Mouse (Mus musculus): ENCODE data around the gene Zfp784.

Gene Zfp784

GRCm38 (mm10) chr7:5057804-5058203 lies 19.6 kb upstream of the Zfp784 start:
- no peak for DNase-seq (ENCODE audit: low spot score)

GRCm38 (mm10) chr7:5057381-5057780 lies 19.1 kb upstream of the Zfp784 start:
- DNase-seq (ENCODE audit: low spot score) = no peak

GRCm38 (mm10) chr7:5056651-5057263 lies 18.5 kb upstream of the Zfp784 start:
- DNase-seq (ENCODE audit: low spot score) = no peak

GRCm38 (mm10) chr7:5053456-5054179 lies 15.4 kb upstream of the Zfp784 start:
- no peak for DNase-seq (ENCODE audit: low spot score)

GRCm38 (mm10) chr7:5052931-5053343 lies 14.7 kb upstream of the Zfp784 start:
- DNase-seq (ENCODE audit: low spot score) = no peak

- no peak for DNase-seq (ENCODE audit: low spot score)
Measured at GRCm38 (mm10) chr7:5052438-5052837, 14.2 kb upstream of the Zfp784 start.

GRCm38 (mm10) chr7:5051193-5052192 lies 13.2 kb upstream of the Zfp784 start, which contains the start of gene Zfp580:
TSS of gene Zfp580 (plus strand) at chr7:5051538.
- no peak for DNase-seq (ENCODE audit: low spot score)

- DNase-seq (ENCODE audit: low spot score) = no peak
Measured at GRCm38 (mm10) chr7:5047313-5047712, 9.1 kb upstream of the Zfp784 start.

- DNase-seq (ENCODE audit: low spot score) = no peak
Measured at GRCm38 (mm10) chr7:5046112-5046511, 7.9 kb upstream of the Zfp784 start.

- DNase-seq (ENCODE audit: low spot score) = no peak
Measured at GRCm38 (mm10) chr7:5044981-5045380, 6.7 kb upstream of the Zfp784 start.

GRCm38 (mm10) chr7:5038940-5039339 lies 694 bp upstream of the Zfp784 start:
- DNase-seq (ENCODE audit: low spot score) = no peak

GRCm38 (mm10) chr7:5037467-5037866 lies 779 bp downstream of the Zfp784 start:
- DNase-seq (ENCODE audit: low spot score) = no peak

- DNase-seq (ENCODE audit: low spot score) = no peak
Measured at GRCm38 (mm10) chr7:5037026-5037425, 1.2 kb downstream of the Zfp784 start.

- no peak for DNase-seq (ENCODE audit: low spot score)
Measured at GRCm38 (mm10) chr7:5036136-5036535, 2.1 kb downstream of the Zfp784 start.

GRCm38 (mm10) chr7:5035628-5036027 lies 2.6 kb downstream of the Zfp784 start:
- no peak for DNase-seq (ENCODE audit: low spot score)

GRCm38 (mm10) chr7:5033818-5034217 lies 4.4 kb downstream of the Zfp784 start, which contains the start of gene 4632433K11Rik:
TSS of gene 4632433K11Rik (plus strand) at chr7:5034118.
- DNase-seq (ENCODE audit: low spot score) = no peak

GRCm38 (mm10) chr7:5031496-5031895 lies 6.8 kb downstream of the Zfp784 start:
- DNase-seq (ENCODE audit: low spot score) = no peak

- no peak for DNase-seq (ENCODE audit: low spot score)
Measured at GRCm38 (mm10) chr7:5030554-5031275, 7.5 kb downstream of the Zfp784 start.

- DNase-seq (ENCODE audit: low spot score) = no peak
Measured at GRCm38 (mm10) chr7:5029946-5030345, 8.3 kb downstream of the Zfp784 start.

- no peak for DNase-seq (ENCODE audit: low spot score)
Measured at GRCm38 (mm10) chr7:5029543-5029942, 8.7 kb downstream of the Zfp784 start.

- DNase-seq (ENCODE audit: low spot score) = no peak
Measured at GRCm38 (mm10) chr7:5021197-5021596, 17.0 kb downstream of the Zfp784 start.

- DNase-seq (ENCODE audit: low spot score) = no peak
Measured at GRCm38 (mm10) chr7:5020685-5021084, 17.6 kb downstream of the Zfp784 start.
